Mouse (Mus musculus): ENCODE measurements around the gene Tmc4.

- no peak for TF ChIP-seq POLR2A (IDR thresholded peaks at IDR 0.05; ENCODE audit: insufficient read depth, low read length)
- no peak for TF ChIP-seq CTCF (IDR thresholded peaks at IDR 0.05; ENCODE audit: low read depth, low read length)
- no peak for TF ChIP-seq EP300 (IDR thresholded peaks at IDR 0.05; ENCODE audit: insufficient read depth, low read depth, low read length)
Observed at GRCm38 (mm10) chr7:3683908-3684550, 6.7 kb upstream of the Tmc4 start.
